ENCODE assay signal across 16 mouse cellular contexts in the genomic region with DNA sequence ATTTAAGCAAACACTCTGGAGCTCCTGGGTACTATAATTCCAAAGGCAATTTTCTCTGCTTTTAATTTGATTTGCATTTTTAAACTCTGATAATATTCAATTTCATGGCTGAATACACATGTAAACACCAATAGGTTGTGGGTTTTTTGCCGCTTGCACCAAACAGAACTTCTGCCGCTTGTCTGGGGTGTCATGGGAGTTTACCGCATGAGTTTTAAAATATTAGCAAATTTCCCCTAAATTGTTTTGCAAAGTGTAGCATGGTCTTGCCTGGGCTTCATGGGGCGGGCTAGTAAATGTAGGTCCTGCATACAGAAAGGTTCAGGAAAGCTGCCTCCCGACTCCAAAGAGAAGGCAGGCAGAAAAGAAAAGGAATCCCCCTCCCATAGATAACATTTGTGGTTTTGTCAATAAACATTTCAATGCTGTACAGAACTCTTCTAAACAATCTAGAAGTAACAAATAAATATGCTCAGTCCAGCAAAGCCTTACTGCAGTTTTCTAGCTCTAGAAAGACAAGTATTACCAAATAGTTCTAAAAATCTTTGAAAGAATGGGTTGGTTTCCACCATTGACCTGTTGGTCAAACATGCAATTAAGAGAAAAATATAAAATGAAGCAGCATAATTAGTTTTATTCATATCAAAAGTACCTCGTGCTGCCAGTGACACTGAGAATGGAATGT. TPM values are rescaled to one million over a fixed set of nuclear protein-coding genes. Genes with fewer than 3 reads are reported as not detected.
DNase-seq lines count a peak whose midpoint lies in the region; ATAC-seq and TF ChIP-seq lines count a peak whose summit lies in the region.
"Had no signal": no experiment of that assay in that cellular context is flagged by ENCODE, and none has a peak within 500 bp of the region (broad histone marks: within the 10 kb centered on the region; RNA-seq: fewer than 3 reads in every experiment).

No protein-coding gene starts in this region.

- TF ChIP-seq CTCF in lung, embryonic 14.5 days (IDR thresholded peaks at IDR 0.05; ENCODE audit: low read depth), result no peak
- no peak for TF ChIP-seq CTCF in lung, adult 2 months (IDR thresholded peaks at IDR 0.05; ENCODE audit: insufficient read depth, low read length)

- peak overlapping the region; percentile 22 for H3K4me3 ChIP-seq in lung, embryonic 14.5 days (ENCODE audit: low read depth, low read length)
- H3K4me3 ChIP-seq in lung, adult 2 months (replicated peaks; ENCODE audit: extremely low read depth, low read depth, low read length), result no peak overlapping the region
- no peak overlapping the region for H3K4me3 ChIP-seq in neural tube, embryonic 15.5 days (replicated peaks)
- no peak overlapping the region; the same call in 1 of the 2 replicates for H3K4me3 ChIP-seq in stomach, embryonic 16.5 days (replicated peaks; ENCODE audit: low read length)

- H3K36me3 ChIP-seq in lung, embryonic 14.5 days (ENCODE audit: insufficient read depth), result no peaks in the 10 kb centered on the region
- H3K36me3 ChIP-seq in neural tube, embryonic 15.5 days, result no peaks in the 10 kb centered on the region
- H3K36me3 ChIP-seq in stomach, embryonic 16.5 days (ENCODE audit: control insufficient read depth, insufficient read depth, low read length), result no peaks in the 10 kb centered on the region

- no peaks in the 10 kb centered on the region for H3K9me3 ChIP-seq in lung, embryonic 14.5 days (ENCODE audit: low read depth, low read length)
- no peaks in the 10 kb centered on the region for H3K9me3 ChIP-seq in neural tube, embryonic 15.5 days (replicated peaks)
- no peaks in the 10 kb centered on the region for H3K9me3 ChIP-seq in stomach, embryonic 16.5 days (replicated peaks; ENCODE audit: control insufficient read depth, low read length)

- peak overlapping the region; percentile 39 for H3K9ac ChIP-seq in lung, embryonic 14.5 days
- H3K9ac ChIP-seq in neural tube, embryonic 15.5 days (replicated peaks), result no peak overlapping the region
- H3K9ac ChIP-seq in stomach, embryonic 16.5 days (ENCODE audit: low read length), result no peak overlapping the region
- H3K9ac ChIP-seq: forebrain, postnatal 0 days had no signal

- 14% methylated on average over 6 of the region's 6 CpGs for WGBS in lung, embryonic 14.5 days
- 14% methylated on average over 6 of the region's 6 CpGs for WGBS in lung, adult 2 months
- 3% methylated on average over 6 of the region's 6 CpGs for WGBS in neural tube, embryonic 15.5 days
- WGBS in stomach, embryonic 16.5 days, result 14% methylated on average over 6 of the region's 6 CpGs

- H3K27ac ChIP-seq in lung, embryonic 14.5 days (ENCODE audit: low read depth), result peak overlapping the region; percentile 78
- no peak overlapping the region for H3K27ac ChIP-seq in neural tube, embryonic 15.5 days (replicated peaks)
- no peak overlapping the region for H3K27ac ChIP-seq in stomach, embryonic 16.5 days (ENCODE audit: low read length)
- H3K27ac ChIP-seq: kidney, postnatal 0 days had no signal

- peak; percentile 50 for DNase-seq in embryo, embryonic 10.5 days (ENCODE audit: low spot score)
- DNase-seq in embryo, embryonic 11 days, result no peak
- DNase-seq in lung, embryonic 14.5 days, result no peak
- no peak for DNase-seq in lung, adult 2 months
- peak; percentile 17 for DNase-seq in neural tube, embryonic 10.5 days (ENCODE audit: extremely low spot score, low spot score)
- DNase-seq in MN1 (ENCODE audit: low spot score), result no peak
- DNase-seq: cerebellum, adult 11-12 months; cerebellum, postnatal 25 days; forebrain, postnatal 0 days; heart, postnatal 4 days; right cerebral cortex, postnatal 14 days; thymus, postnatal 4 days had no signal

- ATAC-seq in lung, embryonic 14.5 days (ENCODE audit: insufficient read depth), result no peak
- ATAC-seq in neural tube, embryonic 15.5 days (ENCODE audit: low FRiP score), result no peak
- no peak for ATAC-seq in stomach, embryonic 16.5 days (ENCODE audit: insufficient read depth, low FRiP score)
- ATAC-seq: forebrain, postnatal 0 days; inflammation-experienced regulatory T-cells, adult 6 months had no signal

- H3K4me1 ChIP-seq in lung, embryonic 14.5 days (ENCODE audit: insufficient read depth), result no peaks in the 10 kb centered on the region; the same call in 1 of the 2 replicates
- 0 out of 2 replicates have a peak, but pooled peaks cover 2% of the 10 kb centered on the region for H3K4me1 ChIP-seq in lung, adult 2 months (ENCODE audit: control insufficient read depth, insufficient read depth, low read length)
- no peaks in the 10 kb centered on the region for H3K4me1 ChIP-seq in neural tube, embryonic 15.5 days
- no peaks in the 10 kb centered on the region for H3K4me1 ChIP-seq in stomach, embryonic 16.5 days (ENCODE audit: control insufficient read depth, insufficient read depth, low read length)

- TF ChIP-seq POLR2A in lung, adult 2 months (IDR thresholded peaks at IDR 0.05; ENCODE audit: borderline replicate concordance, extremely low read depth, low read depth, low read length), result no peak

- H3K4me2 ChIP-seq in lung, embryonic 14.5 days, result peak overlapping the region; percentile 54
- H3K4me2 ChIP-seq in neural tube, embryonic 15.5 days, result no peak overlapping the region
- H3K4me2 ChIP-seq in stomach, embryonic 16.5 days (ENCODE audit: low read depth, low read length), result peak overlapping the region; percentile 32

- H3K27me3 ChIP-seq in lung, embryonic 14.5 days (ENCODE audit: insufficient read depth, low read length), result peaks cover 67% of the 10 kb centered on the region
- peaks cover 92% of the 10 kb centered on the region for H3K27me3 ChIP-seq in neural tube, embryonic 15.5 days (replicated peaks)
- H3K27me3 ChIP-seq in stomach, embryonic 16.5 days (ENCODE audit: control insufficient read depth, insufficient read depth, low read length), result peaks cover 38% of the 10 kb centered on the region

RNA-seq across cellular contexts. Expression of a gene that starts 15.6 kb away (rescaled TPM):
- polyA plus RNA-seq in lung, embryonic 14.5 days (2014; fragmentation: Nextera tagmentation; extraction: Ambion mirVana), result 41.5 and 43.2 TPM in 2 replicates
- polyA plus RNA-seq in lung, adult 2 months (2012; rRNA removed), result 80.1 and 106 TPM in 2 replicates
- polyA plus RNA-seq in neural tube, embryonic 15.5 days (2015; fragmentation: Nextera tagmentation; extraction: Ambion mirVana), result 1.3 and 2.2 TPM in 2 replicates
- polyA plus RNA-seq in stomach, embryonic 16.5 days (2015; fragmentation: Nextera tagmentation; extraction: Ambion mirVana), result 8.3 and 8.5 TPM in 2 replicates
- polyA plus RNA-seq: inflammation-experienced regulatory T-cells, adult 6 months; kidney, postnatal 0 days had no signal

Comparison
In these comparisons a context has a peak if more than half of its experiments do, and no peak if none do; other contexts are left out.
1. DNase-seq: peak in embryo, embryonic 10.5 days (single experiment) and neural tube, embryonic 10.5 days (single experiment); none in embryo, embryonic 11 days (single experiment), lung, embryonic 14.5 days (single experiment), lung, adult 2 months (single experiment) and MN1 (single experiment).